Mouse (Mus musculus) neural tube, embryonic 15.5 days (tissue): ENCODE data around the gene Sdha. TPM values are rescaled to one million over a fixed set of nuclear protein-coding genes. Genes with fewer than 3 reads are reported as not detected.

ENCODE experiments used
- ATAC-seq: fragments of 200-750 bp; cut with Nextera tagmentation; 2 replicates; pipeline ENCODE4 v1.8.0; 2017; ENCODE audit warnings: mild to moderate bottlenecking, moderate TSS enrichment, moderate library complexity; ENCODE audit not compliant: low FRiP score
- H3K27ac ChIP-seq: fragments of 300-500 bp; sonication (generic); replicated peaks from 2 replicates; pipeline ENCODE4 v1.5.1; 2015; ENCODE audit warnings: mild to moderate bottlenecking, inconsistent platforms
- H3K27me3 ChIP-seq: fragments of 300-500 bp; sonication (generic); replicated peaks from 2 replicates; pipeline ENCODE4 v1.6.1; 2015; ENCODE audit warnings: inconsistent platforms
- H3K36me3 ChIP-seq: fragments of 300-500 bp; sonication (generic); 2 replicates; pipeline ENCODE4 v1.6.1; 2015; ENCODE audit warnings: inconsistent platforms
- H3K4me1 ChIP-seq: fragments of 300-500 bp; sonication (generic); 2 replicates; pipeline ENCODE4 v1.6.1; 2015; ENCODE audit warnings: inconsistent platforms
- H3K4me2 ChIP-seq: fragments of 300-500 bp; sonication (generic); 2 replicates; pipeline ENCODE4 v1.6.1; 2015; ENCODE audit warnings: inconsistent platforms, mild to moderate bottlenecking, moderate library complexity
- H3K4me3 ChIP-seq: fragments of 300-500 bp; sonication (generic); replicated peaks from 2 replicates; pipeline ENCODE4 v1.5.1; 2015; ENCODE audit warnings: mild to moderate bottlenecking, inconsistent platforms
- H3K9ac ChIP-seq: fragments of 300-500 bp; sonication (generic); replicated peaks from 2 replicates; pipeline ENCODE4 v1.6.1; 2015; ENCODE audit warnings: mild to moderate bottlenecking, inconsistent platforms
- H3K9me3 ChIP-seq: fragments of 300-500 bp; sonication (generic); replicated peaks from 2 replicates; pipeline ENCODE4 v1.6.1; 2016; ENCODE audit warnings: inconsistent platforms
- WGBS: fragments of 180-500 bp; shearing (Covaris S2); methylation state at CpG from one replicate; pipeline ENCODE4 v1.1.7; 2015; ENCODE audit warnings: mixed read lengths; 5-methylcytosine and 5-hydroxymethylcytosine counted together
- polyA plus RNA-seq: library from polyadenylated mRNA; unstranded; fragments of >200 nt; fragmentation: Nextera tagmentation; extraction: Ambion mirVana; gene quantifications from 2 replicates; pipeline ENCODE4 v1.2.1, GENCODE M21; 2015

Gene Sdha
- polyA plus RNA-seq, 1 experiment from 2014 or later = 231 TPM

GRCm38 (mm10) chr13:74301607-74301984 lies 48.5 kb downstream of the Sdha start:
- Histone ChIP-seq H3K36me3 (peaks cover 51% of the 10 kb centered on the region), H3K4me1 (no peaks in the 10 kb centered on the region), H3K4me2 (no peak overlapping the region), H3K9ac (no peak overlapping the region), H3K27me3 (no peaks in the 10 kb centered on the region), H3K4me3 (no peak overlapping the region), H3K27ac (no peak overlapping the region), H3K9me3 (no peaks in the 10 kb centered on the region)
- WGBS = 80% methylated on average over 6 of the region's 6 CpGs
- ATAC-seq = peak; percentile 42; the same call in 1 of the 2 replicates

GRCm38 (mm10) chr13:74300925-74301606 lies 49.0 kb downstream of the Sdha start:
- no peak overlapping the region for H3K9ac ChIP-seq
- no peaks in the 10 kb centered on the region for H3K4me1 ChIP-seq
- no peaks in the 10 kb centered on the region for H3K27me3 ChIP-seq
- peak; percentile 91 for ATAC-seq
- H3K27ac ChIP-seq = no peak overlapping the region
- H3K9me3 ChIP-seq = no peaks in the 10 kb centered on the region
- H3K36me3 ChIP-seq = peaks cover 45% of the 10 kb centered on the region
- 47% methylated on average over 4 of the region's 4 CpGs for WGBS
- no peak overlapping the region for H3K4me3 ChIP-seq
- no peak overlapping the region for H3K4me2 ChIP-seq

- peaks cover 6% of the 10 kb centered on the region; the same call in 1 of the 2 replicates for H3K4me1 ChIP-seq
- no peak overlapping the region for H3K9ac ChIP-seq
- WGBS = 85% methylated on average over 7 of the region's 7 CpGs
- ATAC-seq = no peak
- H3K4me2 ChIP-seq = no peak overlapping the region
- no peak overlapping the region for H3K27ac ChIP-seq
- H3K36me3 ChIP-seq = no peaks in the 10 kb centered on the region
- H3K27me3 ChIP-seq = peaks cover 14% of the 10 kb centered on the region
- H3K4me3 ChIP-seq = no peak overlapping the region
- H3K9me3 ChIP-seq = no peaks in the 10 kb centered on the region
Observed at GRCm38 (mm10) chr13:74296376-74296775, 53.7 kb downstream of the Sdha start.

GRCm38 (mm10) chr13:74292167-74292566 lies 57.9 kb downstream of the Sdha start, which contains the start of gene Ahrr:
Gene Ahrr, minus strand, starts transcription at chr13:74292331.
- H3K9ac ChIP-seq = 0 out of 2 replicates have a peak within 1 kb of the TSS, but pooled peaks have one; percentile 6
- no peak for ATAC-seq
- H3K4me1 ChIP-seq = peaks cover 6% of the 10 kb centered on the region; the same call in 1 of the 2 replicates
- H3K36me3 ChIP-seq = no peaks in the 10 kb centered on the region
- H3K27me3 ChIP-seq = peaks cover 20% of the 10 kb centered on the region
- no peak within 1 kb of the TSS for H3K27ac ChIP-seq
- H3K9me3 ChIP-seq = no peaks in the 10 kb centered on the region
- peak within 1 kb of the TSS; percentile 26 for H3K4me3 ChIP-seq
- peak within 1 kb of the TSS; percentile 62 for H3K4me2 ChIP-seq
- WGBS = under 1% methylated on average over 27 of the region's 27 CpGs

- no peak for ATAC-seq
- Histone ChIP-seq H3K27ac (no peak overlapping the region), H3K27me3 (peaks cover 20% of the 10 kb centered on the region), H3K9me3 (no peaks in the 10 kb centered on the region), H3K4me3 (no peak overlapping the region), H3K9ac (no peak overlapping the region), H3K4me1 (peaks cover 6% of the 10 kb centered on the region; the same call in 1 of the 2 replicates), H3K4me2 (no peak overlapping the region), H3K36me3 (no peaks in the 10 kb centered on the region)
- WGBS = 92% methylated on average over 5 of the region's 5 CpGs
Observed at GRCm38 (mm10) chr13:74289646-74290045, 60.4 kb downstream of the Sdha start.

GRCm38 (mm10) chr13:74282299-74282698 lies 67.8 kb downstream of the Sdha start:
- no peak overlapping the region for H3K9ac ChIP-seq
- H3K4me2 ChIP-seq = no peak overlapping the region
- no peak for ATAC-seq
- H3K27ac ChIP-seq = no peak overlapping the region
- WGBS = 56% methylated on average over 2 of the region's 2 CpGs
- H3K36me3 ChIP-seq = no peaks in the 10 kb centered on the region
- H3K9me3 ChIP-seq = no peaks in the 10 kb centered on the region
- no peaks in the 10 kb centered on the region for H3K4me1 ChIP-seq
- H3K27me3 ChIP-seq = no peaks in the 10 kb centered on the region
- no peak overlapping the region for H3K4me3 ChIP-seq

GRCm38 (mm10) chr13:74275726-74276125 lies 74.4 kb downstream of the Sdha start:
- WGBS = 86% methylated on average over 4 of the region's 4 CpGs
- Histone ChIP-seq H3K4me2 (no peak overlapping the region), H3K9me3 (no peaks in the 10 kb centered on the region), H3K27me3 (no peaks in the 10 kb centered on the region), H3K9ac (no peak overlapping the region), H3K36me3 (no peaks in the 10 kb centered on the region), H3K4me1 (no peaks in the 10 kb centered on the region), H3K4me3 (no peak overlapping the region), H3K27ac (no peak overlapping the region)
- no peak for ATAC-seq

Other genes starting within 250 kb of the Sdha start
- 0.23 and 0.46 TPM in 2 replicates for gene Slc9a3, start 228.8 kb downstream of the Sdha start, polyA plus RNA-seq
- 109 and 115 TPM in 2 replicates for gene Exoc3, start 141.5 kb downstream of the Sdha start, polyA plus RNA-seq
- gene Ahrr, start 57.9 kb downstream of the Sdha start, polyA plus RNA-seq = 0.33 and 0.36 TPM in 2 replicates
- gene Pdcd6, start 32.7 kb downstream of the Sdha start, polyA plus RNA-seq = 112 and 118 TPM in 2 replicates
- 47.6 and 52.0 TPM in 2 replicates for gene Ccdc127, start within 50 bp of the Sdha start, polyA plus RNA-seq
- not detected in 2 replicates for gene Lrrc14b, start 13.7 kb upstream of the Sdha start, polyA plus RNA-seq
- gene Zfp72, start 40.6 kb upstream of the Sdha start, polyA plus RNA-seq = 7.2 and 7.8 TPM in 2 replicates
- gene Ftl1-ps1, start 49.4 kb upstream of the Sdha start, polyA plus RNA-seq = 72.8 and 92.1 TPM in 2 replicates
- gene Zfp825, start 143.7 kb upstream of the Sdha start, polyA plus RNA-seq = 15.1 and 17.3 TPM in 2 replicates